Mouse (Mus musculus) megakaryocyte, embryonic 14.5 days (primary cell): ENCODE measurements at regions not wholly inside any gene's neighbourhood (a gene's known extent, or its start where the extent isn't known, plus 50 kb on each side); places are given as distances from the start of the nearest gene placed in this dataset.

ENCODE experiments used
- FLI1 ChIP-seq: IDR thresholded peaks from 2 replicates; pipeline ENCODE4 v1.6.1; 2012; ENCODE audit warnings: low read length, inconsistent platforms, mixed read lengths
- GATA1 ChIP-seq: IDR thresholded peaks from 3 replicates; pipeline ENCODE4 v1.6.1; 2012; ENCODE audit warnings: mixed read lengths, low read length, inconsistent platforms, borderline replicate concordance

DNA sequence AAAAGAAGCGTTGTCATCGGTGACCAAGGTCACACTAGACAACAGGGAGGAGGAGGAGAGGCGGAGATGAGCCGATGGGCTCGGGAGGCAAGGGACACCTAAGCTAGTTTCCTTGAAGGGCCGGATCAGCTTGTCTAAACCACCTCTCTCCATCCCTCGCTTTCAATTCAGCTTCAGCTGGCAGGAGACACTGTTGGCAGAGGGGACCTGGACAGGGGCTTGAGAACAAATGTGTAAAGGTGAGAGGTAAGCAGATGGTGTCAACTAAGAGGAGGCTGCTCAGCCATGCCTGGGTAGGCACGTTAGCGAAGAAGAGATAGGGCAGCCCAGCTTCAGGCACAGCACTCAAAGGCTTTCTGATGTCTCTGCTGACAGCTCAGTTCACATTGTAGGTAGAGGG lies 299.8 kb upstream of the Prox1 start:
- TF ChIP-seq GATA1, result no peak
- no peak for TF ChIP-seq FLI1
